Mouse (Mus musculus): ENCODE results near the gene Lhx8. TPM values are rescaled to one million over a fixed set of nuclear protein-coding genes. Genes with fewer than 3 reads are reported as not detected.

The Lhx8 gene
- under 1 TPM; 0.34 to 0.50 TPM for total RNA-seq (2021)
- long read RNA-seq, experiment 1 = 0 reads
- long read RNA-seq, experiment 2 = 0 reads

GRCm38 (mm10) chr3:154330181-154331002 is at the start of gene Lhx8:
Gene Lhx8, minus strand, starts transcription at chr3:154330659.
- DNase-seq (ENCODE audit: low spot score in 2 of 2) = no peak

GRCm38 (mm10) chr3:154373536-154373935 is 43.1 kb upstream of the Lhx8 start:
- no peak for DNase-seq (ENCODE audit: low spot score in 2 of 2)

- no peak for DNase-seq (ENCODE audit: low spot score in 2 of 2)
These were observed 42.2 kb upstream of the Lhx8 start for GRCm38 (mm10) chr3:154372688-154373087.

- no peak for DNase-seq (ENCODE audit: low spot score in 2 of 2)
These were observed 36.9 kb upstream of the Lhx8 start for GRCm38 (mm10) chr3:154367327-154367726.

- no peak for DNase-seq (ENCODE audit: low spot score in 2 of 2)
These were observed 34.2 kb upstream of the Lhx8 start for GRCm38 (mm10) chr3:154364604-154365209.

- no peak for DNase-seq (ENCODE audit: low spot score in 2 of 2)
These were observed 33.0 kb upstream of the Lhx8 start for GRCm38 (mm10) chr3:154363507-154363906.

GRCm38 (mm10) chr3:154359231-154359630 is 28.8 kb upstream of the Lhx8 start:
- DNase-seq (ENCODE audit: low spot score in 2 of 2) = no peak

- DNase-seq (ENCODE audit: low spot score in 2 of 2) = no peak
These were observed 9.9 kb upstream of the Lhx8 start for GRCm38 (mm10) chr3:154340294-154340914.

GRCm38 (mm10) chr3:154339649-154340260 is 9.3 kb upstream of the Lhx8 start:
- DNase-seq (ENCODE audit: low spot score in 2 of 2) = no peak

GRCm38 (mm10) chr3:154334806-154335205 is 4.3 kb upstream of the Lhx8 start:
- DNase-seq (ENCODE audit: low spot score in 2 of 2) = no peak

- DNase-seq (ENCODE audit: low spot score in 2 of 2) = no peak
These were observed 3.0 kb upstream of the Lhx8 start for GRCm38 (mm10) chr3:154333401-154333999.

GRCm38 (mm10) chr3:154332941-154333340 is 2.5 kb upstream of the Lhx8 start:
- DNase-seq (ENCODE audit: low spot score in 2 of 2) = no peak

GRCm38 (mm10) chr3:154332213-154332530 is 1.7 kb upstream of the Lhx8 start:
- no peak for DNase-seq (ENCODE audit: low spot score in 2 of 2)

GRCm38 (mm10) chr3:154331506-154332212 is 1.2 kb upstream of the Lhx8 start:
- no peak for DNase-seq (ENCODE audit: low spot score in 2 of 2)

GRCm38 (mm10) chr3:154331003-154331340 is 513 bp upstream of the Lhx8 start:
- DNase-seq (ENCODE audit: low spot score in 2 of 2) = no peak

GRCm38 (mm10) chr3:154329323-154330180 is 907 bp downstream of the Lhx8 start:
- DNase-seq (ENCODE audit: low spot score in 2 of 2) = no peak

GRCm38 (mm10) chr3:154328721-154329322 is 1.6 kb downstream of the Lhx8 start:
- no peak for DNase-seq (ENCODE audit: low spot score in 2 of 2)

- no peak for DNase-seq (ENCODE audit: low spot score in 2 of 2)
These were observed 2.4 kb downstream of the Lhx8 start for GRCm38 (mm10) chr3:154327883-154328720.

Measured in adrenal gland, postnatal 4 days (tissue).